Mouse (Mus musculus) induced T-regulatory cell, adult 2 months (primary cell): ENCODE data around the gene Gng12.

Source experiments
- DNase-seq: peaks from one replicate; pipeline ENCODE4 v3.0.0-alpha.2; 2012; ENCODE audit warnings: low read depth

Gene Gng12

DNA sequence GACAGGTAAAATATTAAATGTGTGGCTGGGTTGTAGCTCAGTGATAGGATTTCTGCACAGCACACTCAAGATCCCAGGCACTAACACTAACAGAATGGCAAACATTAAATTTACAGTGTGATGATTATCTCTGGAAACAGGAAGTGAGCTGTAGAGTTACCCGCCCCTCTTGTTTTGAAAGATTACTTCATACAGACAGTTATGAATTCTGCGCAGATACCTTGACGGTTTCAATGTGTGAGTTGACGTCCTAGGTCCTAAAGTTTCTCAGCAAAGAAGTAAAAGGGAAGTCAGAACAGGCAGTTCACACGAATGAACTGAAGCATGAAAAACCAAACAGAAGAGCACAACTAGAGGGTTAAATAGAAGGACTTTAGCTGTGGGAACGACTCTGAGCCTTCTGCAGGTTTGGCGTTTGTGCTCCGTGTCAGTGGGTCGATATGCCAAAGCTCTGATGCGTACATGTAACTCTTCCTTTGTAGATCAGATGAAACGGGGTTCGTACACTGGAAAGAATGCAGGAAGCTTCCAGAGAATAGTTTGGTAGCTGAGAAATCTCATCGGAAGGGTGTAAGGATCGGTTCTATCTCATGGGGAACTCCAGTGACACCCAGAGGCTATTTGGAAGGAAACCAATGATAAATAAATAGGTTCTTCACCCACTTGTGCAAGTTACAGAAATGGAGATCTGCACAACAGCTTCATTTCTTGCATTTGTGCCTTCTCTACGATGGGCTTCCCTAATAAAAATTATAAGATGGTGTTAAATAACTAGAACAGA lies 160.1 kb downstream of the Gng12 start:
- peak; percentile 64 for DNase-seq

DNA sequence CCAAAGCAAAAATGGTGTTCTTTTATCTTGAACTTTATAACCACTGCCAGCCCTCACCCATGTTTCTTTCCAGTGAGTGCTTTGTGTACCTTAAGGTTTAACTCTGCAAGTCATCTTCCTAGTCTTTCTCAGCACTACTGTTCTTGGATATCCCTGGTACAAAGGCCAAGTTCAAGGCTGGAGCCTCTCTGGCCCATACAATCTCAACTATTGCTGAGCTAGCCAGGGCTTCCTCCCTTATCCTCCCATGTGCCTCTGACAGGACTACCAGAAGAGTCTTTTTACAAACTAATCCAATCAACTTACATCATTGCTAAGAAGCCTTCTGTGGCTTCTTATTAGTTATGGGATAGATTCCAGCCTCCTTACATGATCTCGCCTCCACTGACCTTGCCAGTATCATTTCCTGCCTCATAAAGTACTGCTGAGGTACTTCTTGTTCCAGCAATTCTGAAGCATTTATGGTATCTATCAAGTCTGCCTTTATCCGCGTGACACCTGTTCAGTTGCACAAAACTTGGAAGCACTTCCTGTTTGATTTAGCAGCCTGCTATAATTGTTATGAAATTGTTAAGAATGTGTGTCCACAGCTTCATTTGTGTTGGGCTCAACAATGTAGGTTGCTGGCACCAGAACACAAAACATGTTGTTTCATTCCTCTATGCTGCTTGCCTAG lies 160.8 kb downstream of the Gng12 start:
- no peak for DNase-seq

DNA sequence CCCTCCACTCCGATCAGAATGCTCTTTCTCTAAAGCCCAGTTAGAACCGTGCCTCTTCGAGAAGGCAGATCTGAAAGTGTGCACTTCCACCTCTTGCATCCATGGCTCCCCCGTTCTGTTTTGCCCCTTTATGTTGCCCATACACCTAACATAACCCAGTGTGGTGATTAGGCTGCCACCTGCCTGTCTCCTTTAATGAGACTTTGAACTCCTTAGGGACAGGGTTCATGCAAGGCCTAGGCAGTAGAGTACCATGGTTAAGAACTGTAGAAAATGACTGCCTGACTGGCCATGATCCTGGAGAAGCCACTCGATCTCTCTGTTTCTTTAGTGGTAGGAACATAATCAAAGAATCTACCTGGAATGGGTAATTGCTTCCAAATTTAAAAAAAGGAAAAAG lies 161.4 kb downstream of the Gng12 start:
- DNase-seq: no peak

DNA sequence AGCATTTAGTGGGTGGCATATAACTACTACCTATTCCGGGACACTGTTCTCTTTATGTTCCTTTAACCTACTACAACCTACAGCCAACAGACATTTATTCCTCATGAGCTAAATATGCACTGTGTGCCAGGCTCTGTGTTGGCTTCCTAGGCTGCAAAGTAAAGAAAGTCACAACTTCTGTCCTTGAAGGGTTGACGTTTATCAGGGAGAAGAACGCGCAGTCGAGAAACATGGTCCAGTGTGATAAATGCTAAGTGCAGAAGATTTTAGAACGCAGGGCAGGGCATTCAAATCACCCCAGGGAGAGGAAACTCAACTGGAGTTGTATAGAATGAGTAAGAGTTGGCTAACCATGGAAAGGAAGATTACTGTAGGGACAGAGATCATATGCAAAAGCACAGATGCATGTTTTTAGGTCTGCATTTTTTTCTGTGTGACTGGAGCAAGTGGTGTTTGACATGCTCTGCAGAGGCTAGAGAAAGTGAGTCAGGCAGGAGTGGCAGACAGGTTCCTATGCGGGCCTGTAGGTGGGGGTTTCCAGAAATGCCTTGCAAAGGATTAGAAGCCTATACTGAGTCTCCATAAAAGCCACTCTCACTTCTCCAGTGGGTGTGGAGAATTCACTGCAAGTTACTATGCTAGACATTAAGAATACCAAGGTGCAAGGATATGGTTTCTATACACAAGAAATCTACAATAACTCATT lies 161.9 kb downstream of the Gng12 start:
- no peak for DNase-seq

DNA sequence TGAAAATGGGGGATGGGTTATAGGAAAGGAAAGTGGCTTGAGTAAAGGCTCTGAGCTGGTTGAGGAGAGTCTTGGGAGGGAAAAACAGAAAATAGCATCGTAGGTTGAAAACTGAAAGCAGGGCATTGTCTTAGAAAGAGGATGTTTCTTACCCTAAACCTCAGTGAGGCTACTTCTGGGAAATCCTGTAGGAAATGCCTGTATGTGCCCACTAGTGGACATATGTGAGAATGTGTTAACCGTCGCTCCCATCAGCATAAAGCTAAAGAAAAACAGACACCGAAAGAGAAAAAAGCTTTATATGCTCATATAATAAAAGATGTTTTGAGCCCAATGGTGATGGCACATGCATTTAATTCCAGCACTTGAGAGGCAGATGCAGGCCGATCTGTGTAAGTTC lies 163.9 kb downstream of the Gng12 start:
- DNase-seq: no peak

DNA sequence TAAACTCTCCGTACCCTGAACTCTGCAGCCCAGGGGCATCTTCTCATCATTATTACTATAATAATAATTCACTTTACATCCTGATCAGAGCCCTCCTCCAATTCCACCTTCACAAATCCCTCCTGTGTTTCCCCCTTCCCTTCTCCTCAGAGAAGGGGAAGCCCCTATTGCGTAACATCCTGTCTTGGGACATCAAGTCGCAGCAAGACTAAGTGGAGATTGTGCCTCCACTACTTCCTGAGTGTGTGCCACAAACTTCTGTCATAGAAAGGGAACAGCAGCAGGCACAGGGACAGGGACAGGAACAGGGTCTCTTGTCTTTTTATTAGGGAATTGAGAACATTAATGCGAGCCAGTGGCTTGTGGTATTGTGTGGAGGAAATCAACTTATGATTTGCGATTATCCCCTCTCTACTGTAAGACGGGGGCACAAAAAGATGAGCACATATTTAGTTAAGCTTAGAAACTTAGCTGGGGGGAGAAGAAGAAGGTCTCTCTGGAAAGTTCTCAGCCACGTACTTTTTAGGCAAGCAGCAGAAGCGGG lies 173.1 kb downstream of the Gng12 start:
- DNase-seq: peak; percentile 50

DNA sequence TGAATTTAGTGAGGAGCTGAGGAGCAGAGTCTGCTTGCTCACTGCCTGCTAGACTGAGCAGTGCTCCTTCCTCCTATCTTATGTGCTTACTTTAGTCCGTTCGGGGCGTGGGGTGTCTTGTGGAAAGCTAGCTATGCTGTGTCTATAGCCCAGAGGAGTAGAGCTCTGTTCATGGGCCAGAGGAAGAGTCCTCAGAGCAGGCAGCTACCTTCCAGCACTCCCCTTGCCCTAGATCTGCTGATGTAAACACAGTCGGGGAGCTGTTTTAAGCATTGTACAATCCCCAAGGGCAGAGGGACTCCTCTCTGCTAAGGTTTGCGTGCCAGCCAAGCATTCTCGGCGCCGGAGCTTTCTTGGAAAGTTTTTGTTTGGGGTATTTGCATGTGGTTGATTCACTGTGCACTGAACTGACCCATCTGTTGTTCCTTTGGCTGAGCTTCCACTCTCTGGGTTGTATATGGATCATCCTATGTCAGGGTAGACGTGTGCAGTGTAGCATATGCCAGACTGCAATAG lies 173.7 kb downstream of the Gng12 start:
- no peak for DNase-seq
